Mouse (Mus musculus) midbrain, embryonic 16.5 days (tissue): Measurements from ENCODE around the gene Maco1. TPM values are rescaled to one million over a fixed set of nuclear protein-coding genes. Genes with fewer than 3 reads are reported as not detected.

Experiments used
- ATAC-seq: fragments of 200-750 bp; cut with Nextera tagmentation; 2 replicates; pipeline ENCODE4 v1.8.0; 2017; ENCODE audit warnings: moderate TSS enrichment
- H3K27ac ChIP-seq: fragments of 300-500 bp; sonication (generic); 2 replicates; pipeline ENCODE4 v1.5.1; 2014; ENCODE audit warnings: mild to moderate bottlenecking, low read length, mixed read lengths
- H3K27me3 ChIP-seq: fragments of 300-500 bp; sonication (generic); 2 replicates; pipeline ENCODE4 v1.6.1; 2014; ENCODE audit warnings: low read depth, low read length, mixed read lengths; ENCODE audit not compliant: control insufficient read depth, insufficient read depth
- H3K36me3 ChIP-seq: fragments of 300-500 bp; sonication (generic); 2 replicates; pipeline ENCODE4 v1.6.1; 2014; ENCODE audit warnings: mild to moderate bottlenecking, low read length, moderate library complexity, mixed read lengths; ENCODE audit not compliant: control insufficient read depth, insufficient read depth
- H3K4me1 ChIP-seq: fragments of 300-500 bp; sonication (generic); 2 replicates; pipeline ENCODE4 v1.6.1; 2014; ENCODE audit warnings: mild to moderate bottlenecking, low read length, mixed read lengths; ENCODE audit not compliant: control insufficient read depth, insufficient read depth
- H3K4me2 ChIP-seq: fragments of 300-500 bp; sonication (generic); 2 replicates; pipeline ENCODE4 v1.6.1; 2014; ENCODE audit warnings: mild to moderate bottlenecking, low read length, mixed read lengths
- H3K4me3 ChIP-seq: fragments of 300-500 bp; sonication (generic); 2 replicates; pipeline ENCODE4 v1.5.1; 2014; ENCODE audit warnings: low read depth, mild to moderate bottlenecking, low read length, moderate library complexity, mixed read lengths
- H3K9ac ChIP-seq: fragments of 300-500 bp; sonication (generic); 2 replicates; pipeline ENCODE4 v1.6.1; 2014; ENCODE audit warnings: low read depth, low read length, mixed read lengths
- H3K9me3 ChIP-seq: fragments of 300-500 bp; sonication (generic); replicated peaks from 2 replicates; pipeline ENCODE4 v1.6.1; 2014; ENCODE audit warnings: mild to moderate bottlenecking, low read length, mixed read lengths; ENCODE audit not compliant: control insufficient read depth, poor library complexity, severe bottlenecking
- WGBS: fragments of 180-500 bp; shearing (Covaris S2); extraction: QIAGEN DNeasy Blood & Tissue Kit; methylation state at CpG from one replicate; pipeline ENCODE4 v1.1.7; 2014; 5-methylcytosine and 5-hydroxymethylcytosine counted together
- polyA plus RNA-seq: library from polyadenylated mRNA; unstranded; fragments of >200 nt; fragmentation: Nextera tagmentation; extraction: Ambion mirVana; gene quantifications from 2 replicates; pipeline ENCODE4 v1.2.1, GENCODE M21; 2015

Gene Maco1
- polyA plus RNA-seq, 1 experiment from 2014 or later, result 91.3 TPM

DNA sequence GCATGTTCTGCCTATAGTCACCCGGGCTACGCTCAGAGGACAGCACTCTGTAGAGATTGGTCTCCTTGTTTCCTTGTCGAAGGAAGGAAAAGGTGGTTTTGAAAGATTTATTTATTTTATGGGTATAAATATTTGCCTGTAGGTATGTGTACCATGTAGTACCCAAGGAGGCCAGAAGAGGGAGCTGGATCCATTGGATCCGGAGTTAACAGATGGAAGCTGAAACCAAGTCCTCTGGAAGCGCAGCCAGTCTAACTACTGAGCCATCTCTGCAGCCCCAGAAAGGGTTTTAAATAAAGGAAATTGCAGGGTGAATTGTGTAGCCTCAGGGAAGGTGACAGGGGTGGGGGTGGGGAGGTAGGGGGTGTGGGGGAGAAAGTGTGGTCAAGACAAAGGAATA is 68.4 kb downstream of the Maco1 start:
- ATAC-seq, result no peak
- Histone ChIP-seq H3K36me3 (no peaks in the 10 kb centered on the region), H3K9ac (no peak overlapping the region), H3K27ac (no peak overlapping the region), H3K4me2 (no peak overlapping the region), H3K9me3 (no peaks in the 10 kb centered on the region), H3K27me3 (no peaks in the 10 kb centered on the region), H3K4me3 (no peak overlapping the region), H3K4me1 (no peaks in the 10 kb centered on the region)
- WGBS, result 49% methylated on average over 5 of the region's 5 CpGs

DNA sequence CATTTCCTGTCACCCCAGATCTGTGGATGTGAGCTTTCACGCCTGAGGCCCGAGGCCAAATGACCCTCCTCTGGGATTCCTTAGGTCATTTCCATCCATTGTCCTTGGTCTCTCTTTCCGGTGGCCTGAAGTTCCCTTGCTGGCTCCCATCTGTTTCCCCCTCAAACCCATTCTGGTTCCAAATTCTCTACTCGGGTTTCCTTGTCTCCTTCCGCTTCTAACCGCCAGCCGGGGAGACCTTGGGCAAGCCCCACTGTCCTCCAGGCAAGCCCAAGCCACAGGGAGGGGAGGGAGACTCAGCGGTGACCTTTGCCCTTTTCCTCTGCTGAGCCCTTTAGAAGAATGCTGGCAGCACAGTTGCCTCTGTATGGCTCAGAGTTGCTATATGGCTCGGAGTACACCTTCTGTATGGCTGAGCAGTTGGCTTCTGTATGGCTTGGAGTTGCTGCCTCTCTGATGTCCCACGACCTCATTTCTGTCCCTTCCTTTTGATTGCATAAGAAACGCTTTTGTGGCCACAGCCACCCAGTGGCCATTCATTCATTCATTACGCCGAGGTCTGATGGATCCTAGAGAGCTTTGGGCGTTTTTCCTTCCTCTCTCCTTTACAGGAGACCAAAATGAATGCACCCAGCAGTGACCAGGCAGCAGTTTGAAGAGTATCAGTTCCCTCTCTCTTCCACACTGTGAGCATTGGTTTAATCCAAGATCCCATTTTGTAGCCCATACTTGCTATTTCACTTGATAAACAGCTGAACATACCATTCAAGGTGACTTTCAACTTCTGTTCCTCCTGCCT is 73.8 kb downstream of the Maco1 start:
- no peaks in the 10 kb centered on the region for H3K36me3 ChIP-seq
- 33% methylated on average over 14 of the region's 14 CpGs for WGBS

DNA sequence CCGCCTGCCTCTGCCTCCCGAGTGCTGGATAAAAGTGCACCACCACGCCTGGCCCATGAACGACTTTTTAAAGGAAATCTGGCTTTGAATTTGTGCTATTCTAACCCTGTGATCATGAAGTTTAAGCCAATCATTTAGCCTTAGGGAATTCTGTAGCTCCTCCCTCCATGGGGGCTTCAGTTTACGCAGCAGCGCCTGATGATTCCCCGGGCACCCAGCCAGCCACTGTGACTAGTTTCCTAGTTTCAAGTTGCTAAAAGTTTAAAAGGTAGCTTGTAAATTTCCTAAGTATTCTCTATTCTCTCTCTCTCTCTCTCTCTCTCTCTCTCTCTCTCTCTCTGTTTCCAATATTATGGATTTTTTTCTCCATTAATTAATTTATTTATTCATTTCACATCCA is 76.9 kb downstream of the Maco1 start:
- no peaks in the 10 kb centered on the region for H3K27me3 ChIP-seq
- no peaks in the 10 kb centered on the region for H3K36me3 ChIP-seq
- no peaks in the 10 kb centered on the region for H3K4me1 ChIP-seq
- ATAC-seq, result no peak
- H3K9me3 ChIP-seq, result no peaks in the 10 kb centered on the region
- WGBS, result 73% methylated on average over 7 of the region's 7 CpGs
- H3K4me2 ChIP-seq, result no peak overlapping the region
- H3K9ac ChIP-seq, result no peak overlapping the region
- H3K4me3 ChIP-seq, result no peak overlapping the region
- no peak overlapping the region for H3K27ac ChIP-seq

More for the DNA sequence above, 73.8 kb downstream of the Maco1 start:
- Histone ChIP-seq H3K4me3 (no peak overlapping the region), H3K27ac (no peak overlapping the region), H3K4me2 (no peak overlapping the region), H3K9ac (no peak overlapping the region), H3K27me3 (no peaks in the 10 kb centered on the region), H3K9me3 (no peaks in the 10 kb centered on the region), H3K4me1 (no peaks in the 10 kb centered on the region)
- ATAC-seq, result no peak

DNA sequence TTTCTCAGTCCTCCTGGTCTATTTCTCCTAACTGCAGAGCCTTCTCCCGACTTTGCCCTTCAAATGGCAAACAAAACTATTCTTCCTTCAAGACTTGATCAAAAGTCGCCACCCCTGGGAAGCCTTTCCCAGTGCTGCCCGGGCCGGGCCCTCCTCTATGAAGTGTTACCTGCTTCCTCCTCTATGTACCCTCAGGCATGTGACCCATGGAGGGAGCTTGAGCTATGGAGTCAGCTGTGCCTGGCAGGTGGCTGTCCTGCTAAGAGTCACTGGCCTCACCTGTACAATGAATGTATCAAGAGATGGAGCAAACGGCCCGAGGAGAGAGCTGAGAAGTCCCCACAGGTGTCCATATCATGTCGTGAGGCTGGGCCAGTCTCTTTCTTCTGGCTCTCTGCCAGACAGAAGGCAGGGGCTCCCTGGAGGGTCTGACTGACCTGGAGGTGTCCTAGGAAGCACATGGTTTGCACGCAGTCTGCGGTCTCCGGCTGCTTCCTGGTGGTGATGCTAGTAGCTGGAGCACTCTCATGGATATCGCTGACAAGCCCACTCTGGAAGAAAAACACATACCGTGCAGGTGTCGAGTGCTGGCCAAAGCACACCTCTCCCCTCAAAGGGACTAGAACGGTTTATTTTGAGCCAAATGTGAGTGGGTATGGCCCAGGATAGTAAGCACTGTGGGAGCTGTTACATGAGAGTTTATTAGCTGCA is 77.8 kb downstream of the Maco1 start:
- H3K9me3 ChIP-seq, result no peaks in the 10 kb centered on the region
- H3K27ac ChIP-seq, result no peak overlapping the region
- no peaks in the 10 kb centered on the region for H3K27me3 ChIP-seq
- no peak overlapping the region for H3K4me2 ChIP-seq
- H3K36me3 ChIP-seq, result no peaks in the 10 kb centered on the region
- 62% methylated on average over 14 of the region's 14 CpGs for WGBS
- no peak for ATAC-seq
- no peak overlapping the region for H3K9ac ChIP-seq
- no peaks in the 10 kb centered on the region for H3K4me1 ChIP-seq
- H3K4me3 ChIP-seq, result no peak overlapping the region

DNA sequence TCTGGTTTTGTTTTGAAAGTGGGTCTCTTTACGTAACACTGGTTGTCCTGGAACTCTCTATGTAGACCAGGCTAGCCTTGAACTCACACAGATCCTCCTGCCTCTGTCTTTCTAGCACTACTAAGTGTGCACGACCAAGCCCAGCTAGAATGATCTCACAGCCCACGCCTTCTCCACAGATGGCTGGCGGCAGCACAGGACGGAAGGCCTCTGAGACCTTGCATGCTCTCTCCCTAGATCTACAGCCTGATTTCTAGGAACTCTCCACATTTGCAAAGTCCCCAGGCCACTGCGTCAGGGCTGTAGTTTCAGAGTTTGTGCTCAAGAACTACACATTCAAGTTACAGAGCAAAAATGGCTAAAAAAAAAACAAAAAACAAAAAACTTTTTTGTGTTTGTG is 79.0 kb downstream of the Maco1 start:
- no peak overlapping the region for H3K9ac ChIP-seq
- peaks cover 4% of the 10 kb centered on the region for H3K27me3 ChIP-seq

DNA sequence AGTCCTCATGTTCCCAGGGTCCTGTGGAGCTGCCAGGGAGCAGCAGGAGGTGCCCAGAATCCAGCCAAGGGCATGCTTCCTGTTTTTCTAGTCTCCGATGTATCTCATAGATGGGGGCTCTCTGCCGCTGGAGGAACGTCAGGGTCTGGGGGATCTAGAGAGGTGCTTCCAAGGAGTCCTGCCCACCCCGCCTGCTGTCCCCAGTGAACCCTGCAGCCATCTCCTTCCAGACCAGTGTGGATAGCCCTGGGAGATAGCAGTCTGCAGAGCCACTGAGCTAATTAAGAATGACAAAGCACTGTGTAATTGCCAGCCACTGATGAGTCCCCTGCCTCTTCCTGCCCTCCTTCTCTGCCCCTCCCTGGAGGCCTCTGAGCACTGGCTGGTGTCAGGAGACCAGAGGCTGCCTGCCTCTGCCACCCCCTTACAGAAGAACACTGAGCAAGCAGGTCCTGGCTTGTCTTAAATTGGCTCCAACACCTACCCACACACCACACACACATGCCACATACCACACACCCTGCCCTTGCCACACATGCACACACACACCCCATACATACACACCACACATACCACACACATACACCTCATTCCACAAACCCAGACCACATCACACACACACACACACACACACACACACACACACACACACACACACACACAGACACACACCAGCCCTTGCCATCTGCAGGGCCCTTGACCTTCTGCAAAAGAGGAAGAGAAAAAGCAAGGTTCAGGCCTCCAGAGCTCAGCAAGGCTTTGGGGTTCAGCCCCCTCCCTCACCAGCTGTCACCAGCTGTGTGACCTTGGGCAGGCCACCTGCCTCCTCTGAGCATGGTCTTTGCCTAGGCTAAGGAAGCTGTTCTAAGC is 80.1 kb downstream of the Maco1 start:
- no peak overlapping the region for H3K27ac ChIP-seq
- no peak overlapping the region for H3K4me3 ChIP-seq
- H3K9ac ChIP-seq, result no peak overlapping the region
- 0 out of 2 replicates have a peak, but pooled peaks cover under 1% of the 10 kb centered on the region for H3K4me1 ChIP-seq
- 55% methylated on average over 4 of the region's 4 CpGs for WGBS
- H3K4me2 ChIP-seq, result no peak overlapping the region
- H3K36me3 ChIP-seq, result no peaks in the 10 kb centered on the region
- peaks cover 12% of the 10 kb centered on the region for H3K27me3 ChIP-seq
- ATAC-seq, result no peak
- no peaks in the 10 kb centered on the region for H3K9me3 ChIP-seq

More for the DNA sequence above, 79.0 kb downstream of the Maco1 start:
- Histone ChIP-seq H3K4me2 (no peak overlapping the region), H3K9me3 (no peaks in the 10 kb centered on the region), H3K4me3 (no peak overlapping the region), H3K36me3 (no peaks in the 10 kb centered on the region), H3K4me1 (no peaks in the 10 kb centered on the region), H3K27ac (no peak overlapping the region)
- ATAC-seq, result no peak
- WGBS, result 88% methylated on average over 6 of the region's 6 CpGs

DNA sequence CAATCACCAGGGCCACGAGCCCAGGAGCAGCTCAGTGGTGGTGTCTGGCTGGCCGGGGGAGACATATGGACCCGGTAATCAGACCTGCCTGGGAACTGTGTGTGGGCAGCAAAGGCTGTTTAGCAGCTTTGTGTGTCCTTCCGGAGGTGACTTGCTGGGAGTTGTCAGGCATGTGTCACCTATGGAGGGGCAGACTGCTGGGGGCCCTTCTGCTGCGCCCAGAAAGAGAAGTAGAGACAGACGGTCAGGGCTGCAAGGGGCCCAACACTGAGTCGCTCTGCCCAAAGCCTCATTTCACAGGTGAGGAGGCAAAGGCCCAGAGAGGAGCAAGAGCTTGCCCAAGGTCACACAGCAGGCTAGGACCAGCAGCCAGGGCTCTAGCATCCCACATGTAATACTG is 83.3 kb downstream of the Maco1 start:
- Histone ChIP-seq H3K27ac (no peak overlapping the region), H3K4me2 (no peak overlapping the region), H3K4me1 (peaks cover 10% of the 10 kb centered on the region), H3K4me3 (no peak overlapping the region), H3K9ac (no peak overlapping the region), H3K27me3 (peaks cover 37% of the 10 kb centered on the region), H3K9me3 (no peaks in the 10 kb centered on the region), H3K36me3 (no peaks in the 10 kb centered on the region)
- WGBS, result 82% methylated on average over 7 of the region's 7 CpGs
- no peak for ATAC-seq

DNA sequence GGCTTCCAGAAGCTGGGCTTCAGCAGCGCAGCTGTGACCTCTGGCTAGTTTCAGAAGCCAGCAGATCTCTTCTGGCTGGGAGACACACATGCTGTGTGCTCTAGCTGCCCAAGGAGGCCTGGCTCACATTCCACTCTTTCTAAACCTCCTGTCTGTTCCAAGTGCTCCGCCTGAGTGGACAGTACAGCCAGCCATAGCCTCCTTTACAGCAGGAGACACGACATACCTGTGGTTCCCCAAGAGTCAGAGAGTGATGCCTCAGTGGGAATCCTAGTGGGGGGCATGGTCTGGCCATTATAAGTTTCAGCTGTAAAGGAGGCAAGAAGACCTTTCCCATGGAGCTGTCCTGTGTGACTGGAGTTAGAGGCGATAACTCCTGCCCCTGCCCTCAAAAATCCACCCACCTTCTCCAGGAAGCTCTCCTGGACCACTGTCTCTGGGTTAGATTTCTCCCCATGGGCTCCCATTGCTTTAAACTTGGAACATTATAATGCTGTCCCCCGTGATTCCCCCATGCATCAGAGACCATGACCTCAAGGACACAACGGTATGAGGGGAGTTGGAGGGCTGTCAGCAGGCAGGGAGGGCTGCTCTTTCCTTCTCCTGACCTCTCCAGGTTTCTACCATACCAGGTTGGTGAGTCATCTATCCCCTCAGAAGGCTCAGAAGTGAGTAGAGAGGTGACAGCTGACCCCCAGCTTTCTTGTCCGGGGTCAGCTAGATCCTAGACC is 83.9 kb downstream of the Maco1 start:
- peaks cover 37% of the 10 kb centered on the region for H3K27me3 ChIP-seq
- H3K4me1 ChIP-seq, result peaks cover 10% of the 10 kb centered on the region
- no peak overlapping the region for H3K4me2 ChIP-seq
- no peak overlapping the region for H3K4me3 ChIP-seq
- H3K9ac ChIP-seq, result no peak overlapping the region
- no peaks in the 10 kb centered on the region for H3K36me3 ChIP-seq
- H3K9me3 ChIP-seq, result no peaks in the 10 kb centered on the region
- 67% methylated on average over 7 of the region's 7 CpGs for WGBS
- H3K27ac ChIP-seq, result no peak overlapping the region
- no peak for ATAC-seq
